Mouse (Mus musculus): ENCODE data around the gene Kdsr. TPM values are rescaled to one million over a fixed set of nuclear protein-coding genes. Genes with fewer than 3 reads are reported as not detected.

The Kdsr gene
- total RNA-seq (2014; fragmentation: Nextera tagmentation), result 9.4 and 10.2 TPM in 2 replicates
- 31.7 and 35.8 TPM in 2 replicates for total RNA-seq (2017)

GRCm38 (mm10) chr1:106759572-106760435 is at the start of gene Kdsr:
Gene Kdsr, minus strand, starts transcription at chr1:106759727.
- peak; percentile 93 for ATAC-seq (replicated peaks; ENCODE audit: low FRiP score, low TSS enrichment, poor library complexity, severe bottlenecking)

GRCm38 (mm10) chr1:106799931-106800330 is 40.4 kb upstream of the Kdsr start:
- ATAC-seq (replicated peaks; ENCODE audit: low FRiP score, low TSS enrichment, poor library complexity, severe bottlenecking), result no peak

GRCm38 (mm10) chr1:106799406-106799805 is 39.9 kb upstream of the Kdsr start:
- ATAC-seq (replicated peaks; ENCODE audit: low FRiP score, low TSS enrichment, poor library complexity, severe bottlenecking), result no peak

- ATAC-seq (replicated peaks; ENCODE audit: low FRiP score, low TSS enrichment, poor library complexity, severe bottlenecking), result 0 out of 2 replicates have a peak, but pooled peaks have one; percentile 36
These were observed 37.7 kb upstream of the Kdsr start for GRCm38 (mm10) chr1:106796987-106797779.

- peak; percentile 98 for ATAC-seq (replicated peaks; ENCODE audit: low FRiP score, low TSS enrichment, poor library complexity, severe bottlenecking)
These were observed 37.0 kb upstream of the Kdsr start, which contains the start of gene Vps4b for GRCm38 (mm10) chr1:106796542-106796924. Gene Vps4b, minus strand, starts transcription at chr1:106796728.

GRCm38 (mm10) chr1:106795634-106796541 is 36.4 kb upstream of the Kdsr start:
- peak; percentile 65 for ATAC-seq (replicated peaks; ENCODE audit: low FRiP score, low TSS enrichment, poor library complexity, severe bottlenecking)

GRCm38 (mm10) chr1:106774896-106775295 is 15.4 kb upstream of the Kdsr start:
- no peak for ATAC-seq (replicated peaks; ENCODE audit: low FRiP score, low TSS enrichment, poor library complexity, severe bottlenecking)

- ATAC-seq (replicated peaks; ENCODE audit: low FRiP score, low TSS enrichment, poor library complexity, severe bottlenecking), result no peak
These were observed 14.6 kb upstream of the Kdsr start for GRCm38 (mm10) chr1:106774092-106774491.

- ATAC-seq (replicated peaks; ENCODE audit: low FRiP score, low TSS enrichment, poor library complexity, severe bottlenecking), result peak; percentile 76
These were observed 9.2 kb upstream of the Kdsr start for GRCm38 (mm10) chr1:106768773-106769172.

- no peak for ATAC-seq (replicated peaks; ENCODE audit: low FRiP score, low TSS enrichment, poor library complexity, severe bottlenecking)
These were observed 6.2 kb upstream of the Kdsr start for GRCm38 (mm10) chr1:106765771-106766170.

- no peak for ATAC-seq (replicated peaks; ENCODE audit: low FRiP score, low TSS enrichment, poor library complexity, severe bottlenecking)
These were observed 5.3 kb upstream of the Kdsr start for GRCm38 (mm10) chr1:106764846-106765245.

- ATAC-seq (replicated peaks; ENCODE audit: low FRiP score, low TSS enrichment, poor library complexity, severe bottlenecking), result no peak
These were observed 4.8 kb upstream of the Kdsr start for GRCm38 (mm10) chr1:106764281-106764680.

- no peak for ATAC-seq (replicated peaks; ENCODE audit: low FRiP score, low TSS enrichment, poor library complexity, severe bottlenecking)
These were observed 1.2 kb upstream of the Kdsr start for GRCm38 (mm10) chr1:106760750-106761149.

GRCm38 (mm10) chr1:106758734-106759571 is 574 bp downstream of the Kdsr start:
- ATAC-seq (replicated peaks; ENCODE audit: low FRiP score, low TSS enrichment, poor library complexity, severe bottlenecking), result peak; percentile 56

- ATAC-seq (replicated peaks; ENCODE audit: low FRiP score, low TSS enrichment, poor library complexity, severe bottlenecking), result no peak
These were observed 2.9 kb downstream of the Kdsr start for GRCm38 (mm10) chr1:106756633-106757032.

GRCm38 (mm10) chr1:106752013-106752412 is 7.5 kb downstream of the Kdsr start:
- ATAC-seq (replicated peaks; ENCODE audit: low FRiP score, low TSS enrichment, poor library complexity, severe bottlenecking), result no peak

- ATAC-seq (replicated peaks; ENCODE audit: low FRiP score, low TSS enrichment, poor library complexity, severe bottlenecking), result no peak
These were observed 8.9 kb downstream of the Kdsr start for GRCm38 (mm10) chr1:106750656-106751055.

- no peak for ATAC-seq (replicated peaks; ENCODE audit: low FRiP score, low TSS enrichment, poor library complexity, severe bottlenecking)
These were observed 10.8 kb downstream of the Kdsr start for GRCm38 (mm10) chr1:106748555-106749315.
